Mouse (Mus musculus): ENCODE results near the gene Agtr2.
"Not testable (repeated sequence)": the region's sequence is repeated elsewhere in the genome, so short reads cannot be mapped to it uniquely, and the experiment has no call there.

Gene Agtr2

DNA sequence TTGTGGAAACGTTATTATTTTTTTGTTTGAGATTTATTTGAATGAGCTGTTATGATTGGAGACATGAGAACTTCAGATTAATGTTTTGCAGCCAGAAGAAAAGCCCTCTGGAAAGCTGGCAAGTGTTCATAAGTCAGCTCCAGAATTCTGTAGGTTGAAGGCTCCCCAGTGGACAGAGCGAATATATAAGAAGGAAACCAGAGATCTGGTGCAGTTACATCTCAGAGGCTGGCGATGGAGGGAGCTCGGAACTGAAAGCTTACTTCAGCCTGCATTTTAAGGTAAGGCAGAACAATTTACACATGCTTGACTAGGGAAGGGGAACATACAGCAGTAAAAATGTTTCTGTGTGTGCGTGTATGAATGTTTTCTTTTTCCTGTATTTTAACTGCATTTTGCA lies at the start of gene Agtr2:
TSS of gene Agtr2 (plus strand) at position 131 of the 400 bp plus-strand sequence.
- no peak for DNase-seq (ENCODE audit: low spot score in 2 of 2)

DNA sequence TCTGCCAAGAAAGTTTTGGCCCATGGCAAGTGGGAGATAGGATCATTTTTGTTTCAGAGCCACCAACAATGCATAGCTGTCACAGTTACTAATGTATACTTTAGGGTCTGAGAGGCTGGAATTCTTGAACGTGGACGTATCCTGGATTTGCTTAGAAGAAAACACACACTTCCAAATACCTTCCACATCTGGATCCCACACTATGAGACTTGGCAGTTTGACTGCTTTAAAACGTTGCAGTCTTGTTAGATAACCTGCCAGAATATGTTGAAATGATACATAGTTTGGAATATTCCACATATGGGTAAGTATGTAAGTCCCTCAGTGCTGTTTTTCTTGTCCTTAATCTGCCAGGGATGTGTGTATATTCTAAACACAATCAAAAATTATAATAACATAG lies 31.8 kb upstream of the Agtr2 start:
- no peak for DNase-seq (ENCODE audit: low spot score in 2 of 2)

DNA sequence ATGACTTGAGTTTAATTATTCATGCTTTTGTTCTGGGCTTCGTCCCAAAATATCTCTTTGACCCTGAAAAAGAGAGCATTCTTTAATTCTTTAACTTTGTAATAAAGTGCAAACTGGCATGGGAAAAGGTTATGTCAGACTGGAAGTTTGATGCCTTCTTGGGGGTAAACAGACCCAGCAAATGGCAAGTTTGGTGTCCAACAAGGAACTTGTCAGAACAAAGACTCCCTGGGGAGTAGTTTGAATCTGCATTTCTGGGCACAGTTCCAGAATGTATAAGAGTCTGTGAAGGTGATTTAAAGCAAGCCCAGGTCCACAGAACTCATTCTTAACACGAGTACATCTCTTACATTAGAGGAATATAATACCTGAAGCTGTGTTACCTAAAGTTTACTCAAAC lies 3.8 kb downstream of the Agtr2 start:
- no peak for DNase-seq (ENCODE audit: low spot score in 2 of 2)

GRCm38 (mm10) chrX:21500242-21500641 lies 15.9 kb downstream of the Agtr2 start:
- DNase-seq (ENCODE audit: low spot score in 2 of 2), result no peak

DNA sequence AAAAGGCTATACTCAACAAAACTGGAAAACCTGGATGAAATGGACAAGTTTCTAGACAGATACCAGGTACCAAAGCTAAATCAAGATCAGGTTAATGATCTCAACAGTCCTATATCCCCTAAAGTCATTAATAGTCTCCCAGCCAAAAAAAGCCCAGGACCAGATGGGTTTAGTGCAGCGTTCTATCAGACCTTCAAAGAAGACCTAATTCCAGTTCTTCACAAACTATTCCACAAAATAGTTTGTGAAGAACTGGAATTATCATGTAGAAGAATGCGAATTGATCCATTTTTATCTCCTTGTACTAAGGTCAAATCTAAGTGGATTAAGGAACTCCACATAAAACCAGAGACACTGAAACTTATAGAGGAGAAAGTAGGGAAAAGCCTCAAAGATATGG lies 23.0 kb downstream of the Agtr2 start:
- not testable (repeated sequence) for DNase-seq (ENCODE audit: low spot score in 2 of 2)

GRCm38 (mm10) chrX:21522590-21522989 lies 38.2 kb downstream of the Agtr2 start:
- no peak for DNase-seq (ENCODE audit: low spot score in 2 of 2)
